Mouse (Mus musculus) Patski (cell line): ENCODE results near the gene Grk6. TPM values are rescaled to one million over a fixed set of nuclear protein-coding genes. Genes with fewer than 3 reads are reported as not detected.
A peak's percentile ranks its signal among the peaks of the same experiment; 100 is the strongest.
"Not testable (repeated sequence)": the region's sequence is repeated elsewhere in the genome, so short reads cannot be mapped to it uniquely, and the experiment has no call there.

Experiments used
- ATAC-seq: fragments of 100-300 bp; one replicate; pipeline ENCODE4 v1.8.0; 2021
- CTCF ChIA-PET: fragments of 350-600 bp; sonication (Branson Sonifier 250); formaldehyde crosslinking; loops from one replicate; lab custom pipeline; 2022; ENCODE audit warnings: inconsistent platforms; lab: Charles Lee
- POLR2A ChIA-PET: fragments of 350-600 bp; sonication (Branson Sonifier 250); formaldehyde crosslinking; loops from one replicate; lab custom pipeline; 2022; ENCODE audit warnings: antibody characterized with exemption, inconsistent platforms; lab: Charles Lee
- DNase-seq: peaks from one replicate; pipeline ENCODE4 v3.0.0-alpha.2; 2011; ENCODE audit warnings: low read depth, low spot score
- H3K27me3 ChIP-seq: fragments of 371-371 bp; one replicate; pipeline ENCODE4 v1.5.1; 2021
- CTCF ChIP-seq: fragments of 100-300 bp; IDR thresholded peaks from one replicate; pipeline ENCODE4 v1.5.1; 2021
- in situ Hi-C: fragments of 300-500 bp; cut with MboI; formaldehyde crosslinking; loops from 3 replicates; pipeline ENCODE4 v1.11.1; 2018; ENCODE audit warnings: low pct_unique_long_range_greater_than_20kb, mixed read lengths
- polyA plus RNA-seq: library from polyadenylated mRNA; unstranded; gene quantifications from one replicate; pipeline ENCODE4 v1.2.3, GENCODE M21; 2021

Gene Grk6
- polyA plus RNA-seq, 1 experiment from 2014 or later: 54.6 TPM

DNA sequence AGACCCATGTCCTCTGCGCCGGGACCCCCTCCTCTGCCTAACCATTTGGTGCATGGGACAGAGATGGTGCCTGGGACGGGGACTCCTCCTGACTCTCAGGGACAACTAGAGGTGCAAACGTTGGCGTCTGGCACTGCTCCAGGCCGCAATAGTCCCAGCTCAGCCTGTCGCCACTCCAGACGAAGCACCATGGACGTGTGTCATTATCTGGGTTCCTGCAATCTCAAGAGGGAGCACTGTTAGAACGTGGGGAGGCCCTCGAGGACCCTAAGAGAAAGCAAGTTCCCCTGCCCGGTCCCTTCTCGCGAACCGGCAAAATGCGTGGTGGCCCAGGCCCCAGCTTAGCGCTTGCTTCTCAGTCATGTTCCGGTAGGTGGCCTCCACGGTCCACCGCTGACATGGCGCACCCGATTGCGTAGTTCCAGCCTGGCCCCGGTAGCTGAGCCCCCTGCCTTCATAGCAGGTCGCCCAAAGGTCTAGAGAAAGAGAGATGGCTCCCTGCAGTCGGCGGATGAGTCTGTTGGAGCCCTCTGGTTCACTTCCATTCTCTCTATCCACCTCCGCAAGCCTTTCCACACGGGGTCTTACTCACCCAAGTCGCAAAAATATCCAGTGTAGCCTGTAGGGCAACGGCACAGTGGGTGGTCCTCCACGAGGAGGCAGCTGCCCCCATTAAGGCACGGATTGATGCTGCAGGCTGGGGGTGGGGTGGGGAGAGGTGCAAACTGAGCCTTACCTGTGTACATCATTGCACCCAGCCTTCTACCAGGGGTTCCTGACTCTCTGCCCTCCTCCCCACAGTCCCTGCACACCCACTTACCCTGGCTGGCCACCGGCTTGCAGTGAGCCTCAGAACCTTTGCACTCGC, 23.7 kb upstream of the Grk6 start:
- DNase-seq (no peak), ATAC-seq (no peak)
- ChIA-PET POLR2A (interaction anchor here (0.6 kb wide), 2 partner anchors 82 to 88 kb away, joined by 3 read pairs; no protein-coding TSS in a partner anchor), CTCF (interaction anchor here (5.4 kb wide), 1 partner anchor 50 kb away, joined by 30 read pairs; no protein-coding TSS in a partner anchor)
- in situ Hi-C loops: no loop called here
- peaks cover 10% of the 10 kb centered on the region for H3K27me3 ChIP-seq
- no peak for TF ChIP-seq CTCF

DNA sequence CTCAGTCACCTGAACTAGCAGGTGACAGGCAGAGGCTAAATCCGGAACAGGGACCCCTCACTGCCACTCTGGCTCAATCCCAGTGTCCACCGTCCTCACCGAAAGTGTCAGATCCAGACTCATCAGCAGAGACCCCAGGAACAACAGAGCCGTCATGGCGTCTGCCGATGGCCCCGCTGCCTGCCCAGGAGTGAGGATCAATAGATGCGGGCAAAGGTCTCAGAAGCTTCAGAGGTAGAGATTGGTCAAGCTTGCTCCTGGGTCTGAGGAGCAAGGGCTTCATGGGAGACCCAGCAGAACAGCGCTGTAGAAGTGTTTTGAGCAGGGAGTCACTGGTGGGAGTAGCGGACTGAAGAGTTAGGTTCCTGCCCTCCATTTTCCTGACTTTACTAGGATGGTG, 18.3 kb upstream of the Grk6 start, which contains the start of gene F12:
Gene F12, minus strand, starts transcription at position 181 of the 400 bp plus-strand sequence.
- TF ChIP-seq CTCF: no peak
- in situ Hi-C loops: loop anchor here (5.0 kb wide), 1 partner anchor 54 kb away; no protein-coding TSS in a partner anchor
- no peak for ATAC-seq
- ChIA-PET POLR2A (no interaction called here), CTCF (no interaction called here)
- no peak for DNase-seq
- H3K27me3 ChIP-seq: no peaks in the 10 kb centered on the region

DNA sequence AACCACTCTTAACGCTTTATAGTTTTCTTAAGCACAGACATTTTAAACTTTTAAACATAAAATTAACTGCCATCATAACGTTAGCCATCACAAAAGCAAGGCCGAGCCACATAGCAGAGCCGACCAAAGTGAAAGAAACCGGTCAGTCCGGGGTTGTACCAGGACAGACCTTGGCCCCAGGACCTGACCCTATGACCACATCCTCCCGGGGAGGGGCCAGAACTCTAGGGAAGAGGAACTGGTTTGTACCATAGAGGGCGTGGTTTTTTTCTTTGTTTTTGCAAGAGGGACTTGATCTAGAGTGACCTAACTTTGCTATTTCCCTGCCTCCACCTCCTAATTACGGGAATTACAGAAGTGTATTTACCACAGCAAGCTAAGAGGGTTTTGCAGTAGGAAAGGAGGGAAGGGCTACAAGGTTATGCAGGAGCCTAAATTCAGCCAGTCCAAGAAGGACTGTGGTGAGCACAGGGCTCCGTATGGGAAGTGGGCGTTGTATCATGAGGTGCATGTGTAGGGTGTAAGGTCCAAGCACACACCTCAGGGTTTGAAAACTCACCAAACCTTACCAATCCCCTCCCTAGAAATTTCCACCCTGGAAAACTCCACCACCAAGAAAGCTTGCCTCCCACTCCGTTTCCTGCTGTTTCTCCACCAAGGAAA, 15.5 kb upstream of the Grk6 start:
- DNase-seq (no peak), ATAC-seq (no peak)
- POLR2A ChIA-PET: interaction anchor here (0.6 kb wide), 1 partner anchor 12 kb away, joined by 5 read pairs; no protein-coding TSS in a partner anchor
- no peak for TF ChIP-seq CTCF
- H3K27me3 ChIP-seq: no peaks in the 10 kb centered on the region
- in situ Hi-C loops: loop anchor here (5.0 kb wide), 1 partner anchor 57 kb away; no protein-coding TSS in a partner anchor
- CTCF ChIA-PET: interaction anchor here (1.4 kb wide), 1 partner anchor 15 kb away, joined by 4 read pairs; no protein-coding TSS in a partner anchor

GRCm38 (mm10) chr13:55430566-55430965, 14.3 kb upstream of the Grk6 start:
- no peak for DNase-seq
- in situ Hi-C loops: no loop called here
- H3K27me3 ChIP-seq: no peaks in the 10 kb centered on the region
- no peak for TF ChIP-seq CTCF
- ChIA-PET POLR2A (no interaction called here), CTCF (no interaction called here)
- ATAC-seq: no peak

DNA sequence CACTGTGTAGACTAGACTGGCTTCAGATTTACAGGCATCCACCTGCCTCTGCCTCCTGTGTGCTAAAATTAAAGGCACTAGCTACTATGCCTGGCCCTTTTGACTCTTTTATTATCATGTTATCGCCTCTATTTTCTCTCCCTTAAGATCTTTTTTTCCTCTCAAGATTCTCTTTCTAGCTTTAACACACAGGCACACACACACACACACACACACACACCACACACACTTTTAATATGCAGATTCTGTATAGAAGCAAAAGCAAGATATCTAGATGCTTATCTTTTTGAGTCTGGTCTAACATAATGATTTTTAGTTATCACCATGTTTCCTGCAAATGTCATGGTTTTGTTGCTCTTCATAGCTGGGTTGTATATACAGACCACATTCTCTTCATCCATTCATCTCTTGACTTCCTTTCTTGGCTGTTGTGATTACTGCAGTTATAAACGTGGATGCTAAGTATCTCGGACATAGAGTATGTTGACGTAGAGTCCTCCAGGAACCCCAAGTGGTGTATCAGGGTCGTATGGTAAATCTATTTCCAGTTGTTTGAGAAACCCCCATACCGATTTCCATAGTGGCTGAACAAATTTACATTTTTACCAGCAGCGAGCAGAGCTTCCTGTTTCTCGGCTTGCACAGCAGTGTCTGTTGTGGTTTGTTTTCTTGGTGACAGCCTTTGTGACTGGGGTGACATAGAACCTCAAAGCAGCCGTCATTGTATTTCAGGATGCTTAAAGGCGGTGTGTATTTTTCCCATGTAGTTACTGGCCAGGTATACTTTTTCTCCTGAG, 12.8 kb upstream of the Grk6 start:
- ATAC-seq: no peak
- in situ Hi-C loops: no loop called here
- no peak for DNase-seq
- no peaks in the 10 kb centered on the region for H3K27me3 ChIP-seq
- CTCF ChIA-PET: no interaction called here
- POLR2A ChIA-PET: no interaction called here
- no peak for TF ChIP-seq CTCF

GRCm38 (mm10) chr13:55437111-55437629, 7.7 kb upstream of the Grk6 start:
- ATAC-seq, H3K27me3 ChIP-seq, in situ Hi-C loops, POLR2A ChIA-PET, CTCF ChIA-PET, DNase-seq: not testable (repeated sequence)

DNA sequence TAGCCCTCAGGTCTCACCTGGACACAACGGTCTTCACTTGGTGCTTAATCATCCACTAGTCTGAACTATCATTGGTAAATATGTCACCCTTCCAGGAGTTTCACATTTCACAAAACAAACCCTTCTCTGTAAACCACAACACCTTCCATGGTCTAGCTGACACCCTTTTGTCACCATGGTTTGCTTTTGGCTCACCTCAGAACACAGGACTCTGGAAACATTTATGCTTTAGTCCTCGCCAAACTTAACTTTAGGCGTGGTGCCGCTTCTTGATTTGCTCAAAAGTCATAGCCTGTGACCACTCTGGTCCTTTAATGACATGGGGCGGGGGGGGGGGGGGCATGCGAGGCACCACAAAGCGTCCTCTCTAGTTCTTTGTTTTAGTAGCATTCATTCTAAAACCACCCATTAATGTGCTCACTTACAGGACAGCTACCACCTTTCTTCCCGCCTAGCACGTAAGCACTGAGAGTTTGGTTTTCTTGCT, 1.0 kb upstream of the Grk6 start:
- no peaks in the 10 kb centered on the region for H3K27me3 ChIP-seq
- in situ Hi-C loops: no loop called here
- no peak for DNase-seq
- ChIA-PET CTCF (interaction anchor here (1.2 to 1.6 kb wide), 2 partner anchors 15 to 26 kb away, joined by 4 to 7 read pairs; no protein-coding TSS in a partner anchor), POLR2A (interaction anchor here (1.2 kb wide), 1 partner anchor 26 kb away, joined by 8 read pairs; no protein-coding TSS in a partner anchor)
- no peak for ATAC-seq
- TF ChIP-seq CTCF: no peak

DNA sequence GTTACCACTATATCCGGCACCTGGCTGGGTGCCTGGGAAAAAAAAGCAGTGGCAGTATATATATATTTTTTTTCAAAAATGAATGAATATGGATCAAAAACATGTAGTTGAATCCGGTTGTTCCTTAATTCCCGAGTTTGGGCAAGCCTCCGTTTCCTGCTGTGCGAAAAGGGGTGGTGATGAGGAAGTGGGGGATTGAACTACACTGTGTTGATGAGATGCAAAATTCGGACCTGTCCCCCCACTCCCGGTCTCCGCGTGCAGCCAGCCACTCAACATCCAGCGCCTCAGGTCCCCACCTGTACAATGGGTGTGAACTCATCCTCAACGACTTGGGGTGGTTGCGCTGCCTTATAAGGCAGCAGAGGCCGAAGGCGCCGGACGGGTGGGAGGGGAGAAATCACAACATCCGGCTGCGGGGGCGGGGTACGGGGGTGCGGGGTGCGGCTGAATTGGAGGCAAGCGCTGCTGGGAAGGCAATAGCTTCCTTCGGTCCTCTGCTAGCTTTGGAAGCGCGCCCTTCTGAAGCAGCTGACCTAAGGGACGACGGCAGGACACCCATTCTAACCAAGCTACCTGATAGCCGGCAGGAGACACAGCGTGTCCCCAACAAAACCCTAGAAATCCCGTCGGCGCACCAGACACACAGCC, 461 bp upstream of the Grk6 start:
- DNase-seq (peak; percentile 56), ATAC-seq (peak; percentile 46)
- CTCF ChIA-PET: interaction anchor here (1.2 to 1.6 kb wide), 2 partner anchors 15 to 25 kb away, joined by 4 to 7 read pairs; no protein-coding TSS in a partner anchor
- no peaks in the 10 kb centered on the region for H3K27me3 ChIP-seq
- in situ Hi-C loops: no loop called here
- TF ChIP-seq CTCF: no peak
- POLR2A ChIA-PET: interaction anchor here (0.6 to 2.8 kb wide), 3 partner anchors 21 to 659 kb away, joined by 3 to 9 read pairs (median 8); no protein-coding TSS in a partner anchor
